Mouse (Mus musculus) midbrain, embryonic 10.5 days (tissue): ENCODE measurements at regions not wholly inside any gene's neighbourhood (a gene's known extent, or its start where the extent isn't known, plus 50 kb on each side); places are given as distances from the start of the nearest gene placed in this dataset.

Experiments used
- DNase-seq: peaks from one replicate; pipeline ENCODE4 v3.0.0-alpha.2; 2017; ENCODE audit warnings: low spot score
- H3K27ac ChIP-seq: fragments of 300-500 bp; sonication (generic); replicated peaks from 2 replicates; pipeline ENCODE4 v1.5.1; 2016; ENCODE audit warnings: mild to moderate bottlenecking
- H3K27me3 ChIP-seq: fragments of 300-500 bp; sonication (generic); 2 replicates; pipeline ENCODE4 v1.6.1; 2016; ENCODE audit warnings: low read depth, mild to moderate bottlenecking; ENCODE audit not compliant: poor library complexity, severe bottlenecking
- H3K36me3 ChIP-seq: fragments of 300-500 bp; sonication (generic); 2 replicates; pipeline ENCODE4 v1.6.1; 2016; ENCODE audit warnings: mild to moderate bottlenecking, moderate library complexity
- H3K4me1 ChIP-seq: fragments of 300-500 bp; sonication (generic); 2 replicates; pipeline ENCODE4 v1.6.1; 2016
- H3K4me3 ChIP-seq: fragments of 300-500 bp; sonication (generic); 2 replicates; pipeline ENCODE4 v1.5.1; 2016; ENCODE audit warnings: mild to moderate bottlenecking, moderate library complexity
- H3K9me3 ChIP-seq: fragments of 300-500 bp; sonication (generic); replicated peaks from 2 replicates; pipeline ENCODE4 v1.6.1; 2016; ENCODE audit warnings: mild to moderate bottlenecking
- WGBS: fragments of 180-500 bp; shearing (Covaris S2); methylation state at CpG from one replicate; pipeline ENCODE4 v1.1.7; 2016; 5-methylcytosine and 5-hydroxymethylcytosine counted together

GRCm38 (mm10) chr4:95156451-95157271, 104.6 kb upstream of the Jun start:
- no peaks in the 10 kb centered on the region; the same call in 1 of the 2 replicates for H3K27me3 ChIP-seq
- no peak overlapping the region for H3K4me3 ChIP-seq
- no peak for DNase-seq
- peaks cover 45% of the 10 kb centered on the region for H3K4me1 ChIP-seq
- 40% methylated on average over 5 of the region's 5 CpGs for WGBS
- H3K27ac ChIP-seq, result peak overlapping the region; percentile 59
- no peaks in the 10 kb centered on the region for H3K9me3 ChIP-seq
- H3K36me3 ChIP-seq, result no peaks in the 10 kb centered on the region

GRCm38 (mm10) chr4:95157653-95158430, 105.8 kb upstream of the Jun start:
- Histone ChIP-seq H3K9me3 (no peaks in the 10 kb centered on the region), H3K36me3 (no peaks in the 10 kb centered on the region), H3K4me3 (no peak overlapping the region), H3K27ac (no peak overlapping the region; the same call in 1 of the 2 replicates), H3K27me3 (peaks cover 3% of the 10 kb centered on the region; the same call in 1 of the 2 replicates), H3K4me1 (peaks cover 48% of the 10 kb centered on the region)
- WGBS, result 75% methylated on average over 7 of the region's 7 CpGs
- no peak for DNase-seq

- 82% methylated on average over 6 of the region's 6 CpGs for WGBS
- no peak for DNase-seq
- H3K27me3 ChIP-seq, result peaks cover 3% of the 10 kb centered on the region; the same call in 1 of the 2 replicates
- H3K27ac ChIP-seq, result no peak overlapping the region
- H3K4me1 ChIP-seq, result peaks cover 41% of the 10 kb centered on the region
- H3K9me3 ChIP-seq, result no peaks in the 10 kb centered on the region
- H3K4me3 ChIP-seq, result no peak overlapping the region
- H3K36me3 ChIP-seq, result no peaks in the 10 kb centered on the region
These were observed 106.8 kb upstream of the Jun start for GRCm38 (mm10) chr4:95158632-95159424.

GRCm38 (mm10) chr4:95159821-95160220, 107.8 kb upstream of the Jun start:
- Histone ChIP-seq H3K27me3 (peaks cover 3% of the 10 kb centered on the region; the same call in 1 of the 2 replicates), H3K36me3 (no peaks in the 10 kb centered on the region), H3K4me3 (no peak overlapping the region), H3K9me3 (no peaks in the 10 kb centered on the region), H3K27ac (no peak overlapping the region), H3K4me1 (peaks cover 32% of the 10 kb centered on the region)
- no peak for DNase-seq
- 94% methylated on average over 4 of the region's 4 CpGs for WGBS

- WGBS, result 85% methylated on average over 3 of the region's 3 CpGs
- Histone ChIP-seq H3K27ac (peak overlapping the region; percentile 92), H3K4me3 (peak overlapping the region; percentile 68)
These were observed 108.4 kb upstream of the Jun start for GRCm38 (mm10) chr4:95160465-95160864.

GRCm38 (mm10) chr4:95160912-95161669, 109.1 kb upstream of the Jun start:
- peaks cover 29% of the 10 kb centered on the region for H3K4me1 ChIP-seq
- H3K36me3 ChIP-seq, result no peaks in the 10 kb centered on the region
- H3K9me3 ChIP-seq, result no peaks in the 10 kb centered on the region
- WGBS, result 1% methylated on average over 53 of the region's 53 CpGs
- H3K27ac ChIP-seq, result peak overlapping the region; percentile 92
- peak; percentile 83 for DNase-seq
- H3K4me3 ChIP-seq, result peak overlapping the region; percentile 68
- peaks cover 3% of the 10 kb centered on the region; the same call in 1 of the 2 replicates for H3K27me3 ChIP-seq

More at GRCm38 (mm10) chr4:95160465-95160864, 108.4 kb upstream of the Jun start:
- Histone ChIP-seq H3K4me1 (peaks cover 31% of the 10 kb centered on the region), H3K27me3 (peaks cover 3% of the 10 kb centered on the region; the same call in 1 of the 2 replicates), H3K9me3 (no peaks in the 10 kb centered on the region), H3K36me3 (no peaks in the 10 kb centered on the region)
- DNase-seq, result no peak

GRCm38 (mm10) chr4:95161670-95162020, 109.6 kb upstream of the Jun start:
- Histone ChIP-seq H3K4me3 (peak overlapping the region; percentile 68), H3K36me3 (no peaks in the 10 kb centered on the region), H3K27ac (peak overlapping the region; percentile 92), H3K27me3 (peaks cover 3% of the 10 kb centered on the region; the same call in 1 of the 2 replicates), H3K9me3 (no peaks in the 10 kb centered on the region), H3K4me1 (peaks cover 24% of the 10 kb centered on the region)
- WGBS, result 31% methylated on average over 7 of the region's 7 CpGs
- DNase-seq, result no peak

- Histone ChIP-seq H3K4me3 (no peak overlapping the region), H3K4me1 (peaks cover 15% of the 10 kb centered on the region), H3K36me3 (no peaks in the 10 kb centered on the region), H3K9me3 (no peaks in the 10 kb centered on the region), H3K27me3 (peaks cover 3% of the 10 kb centered on the region; the same call in 1 of the 2 replicates), H3K27ac (0 out of 2 replicates have a peak overlapping the region, but pooled peaks have one; percentile 28)
- WGBS, result 79% methylated on average over 9 of the region's 9 CpGs
- no peak for DNase-seq
These were observed 110.5 kb upstream of the Jun start for GRCm38 (mm10) chr4:95162386-95163090.

- no peak overlapping the region for H3K4me3 ChIP-seq
- no peak overlapping the region for H3K27ac ChIP-seq
- peaks cover 13% of the 10 kb centered on the region for H3K4me1 ChIP-seq
- no peak for DNase-seq
- no peaks in the 10 kb centered on the region for H3K36me3 ChIP-seq
- peaks cover 3% of the 10 kb centered on the region; the same call in 1 of the 2 replicates for H3K27me3 ChIP-seq
- no peaks in the 10 kb centered on the region for H3K9me3 ChIP-seq
- WGBS, result 81% methylated on average over 4 of the region's 4 CpGs
These were observed 111.4 kb upstream of the Jun start for GRCm38 (mm10) chr4:95163403-95163802.

GRCm38 (mm10) chr4:95166503-95166902, 114.5 kb upstream of the Jun start:
- Histone ChIP-seq H3K9me3 (no peaks in the 10 kb centered on the region), H3K4me3 (no peak overlapping the region), H3K27me3 (0 out of 2 replicates have a peak, but pooled peaks cover 3% of the 10 kb centered on the region), H3K4me1 (peaks cover 4% of the 10 kb centered on the region), H3K27ac (no peak overlapping the region), H3K36me3 (no peaks in the 10 kb centered on the region)
- WGBS, result 93% methylated on average over 5 of the region's 5 CpGs
- no peak for DNase-seq

- no peak for DNase-seq
- 94% methylated on average over 1 of the region's 1 CpGs for WGBS
- Histone ChIP-seq H3K27ac (no peak overlapping the region), H3K4me3 (no peak overlapping the region), H3K27me3 (0 out of 2 replicates have a peak, but pooled peaks cover 3% of the 10 kb centered on the region), H3K4me1 (no peaks in the 10 kb centered on the region), H3K9me3 (no peaks in the 10 kb centered on the region), H3K36me3 (no peaks in the 10 kb centered on the region)
These were observed 115.2 kb upstream of the Jun start for GRCm38 (mm10) chr4:95167216-95167615.
